Mouse (Mus musculus) midbrain, embryonic 16.5 days (tissue): ENCODE results near the gene Gm20388. TPM values are rescaled to one million over a fixed set of nuclear protein-coding genes. Genes with fewer than 3 reads are reported as not detected.

ENCODE experiments used
- ATAC-seq: fragments of 200-750 bp; cut with Nextera tagmentation; 2 replicates; pipeline ENCODE4 v1.8.0; 2017; ENCODE audit warnings: moderate TSS enrichment
- H3K27ac ChIP-seq: fragments of 300-500 bp; sonication (generic); 2 replicates; pipeline ENCODE4 v1.5.1; 2014; ENCODE audit warnings: mild to moderate bottlenecking, low read length, mixed read lengths
- H3K27me3 ChIP-seq: fragments of 300-500 bp; sonication (generic); 2 replicates; pipeline ENCODE4 v1.6.1; 2014; ENCODE audit warnings: low read depth, low read length, mixed read lengths; ENCODE audit not compliant: control insufficient read depth, insufficient read depth
- H3K36me3 ChIP-seq: fragments of 300-500 bp; sonication (generic); 2 replicates; pipeline ENCODE4 v1.6.1; 2014; ENCODE audit warnings: mild to moderate bottlenecking, low read length, moderate library complexity, mixed read lengths; ENCODE audit not compliant: control insufficient read depth, insufficient read depth
- H3K4me1 ChIP-seq: fragments of 300-500 bp; sonication (generic); 2 replicates; pipeline ENCODE4 v1.6.1; 2014; ENCODE audit warnings: mild to moderate bottlenecking, low read length, mixed read lengths; ENCODE audit not compliant: control insufficient read depth, insufficient read depth
- H3K4me2 ChIP-seq: fragments of 300-500 bp; sonication (generic); 2 replicates; pipeline ENCODE4 v1.6.1; 2014; ENCODE audit warnings: mild to moderate bottlenecking, low read length, mixed read lengths
- H3K4me3 ChIP-seq: fragments of 300-500 bp; sonication (generic); 2 replicates; pipeline ENCODE4 v1.5.1; 2014; ENCODE audit warnings: low read depth, mild to moderate bottlenecking, low read length, moderate library complexity, mixed read lengths
- H3K9ac ChIP-seq: fragments of 300-500 bp; sonication (generic); 2 replicates; pipeline ENCODE4 v1.6.1; 2014; ENCODE audit warnings: low read depth, low read length, mixed read lengths
- H3K9me3 ChIP-seq: fragments of 300-500 bp; sonication (generic); replicated peaks from 2 replicates; pipeline ENCODE4 v1.6.1; 2014; ENCODE audit warnings: mild to moderate bottlenecking, low read length, mixed read lengths; ENCODE audit not compliant: control insufficient read depth, poor library complexity, severe bottlenecking
- WGBS: fragments of 180-500 bp; shearing (Covaris S2); extraction: QIAGEN DNeasy Blood & Tissue Kit; methylation state at CpG from one replicate; pipeline ENCODE4 v1.1.7; 2014; 5-methylcytosine and 5-hydroxymethylcytosine counted together
- polyA plus RNA-seq: library from polyadenylated mRNA; unstranded; fragments of >200 nt; fragmentation: Nextera tagmentation; extraction: Ambion mirVana; gene quantifications from 2 replicates; pipeline ENCODE4 v1.2.1, GENCODE M21; 2015

Gm20388 gene
- polyA plus RNA-seq, 1 experiment from 2014 or later: 7.5 TPM

GRCm38 (mm10) chr8:122819776-122820175, 2909.1 kb downstream of the Gm20388 start:
- Histone ChIP-seq H3K4me1 (peaks cover 6% of the 10 kb centered on the region; the same call in 1 of the 2 replicates), H3K27me3 (no peaks in the 10 kb centered on the region), H3K4me3 (no peak overlapping the region), H3K9ac (no peak overlapping the region), H3K36me3 (no peaks in the 10 kb centered on the region), H3K9me3 (no peaks in the 10 kb centered on the region), H3K4me2 (no peak overlapping the region), H3K27ac (no peak overlapping the region)
- WGBS: 85% methylated on average over 11 of the region's 11 CpGs
- ATAC-seq: no peak

- Histone ChIP-seq H3K9ac (no peak overlapping the region), H3K9me3 (no peaks in the 10 kb centered on the region), H3K36me3 (no peaks in the 10 kb centered on the region), H3K27me3 (no peaks in the 10 kb centered on the region), H3K4me1 (no peaks in the 10 kb centered on the region; the same call in 1 of the 2 replicates), H3K27ac (no peak overlapping the region), H3K4me2 (no peak overlapping the region), H3K4me3 (no peak overlapping the region)
- WGBS: 44% methylated on average over 5 of the region's 5 CpGs
- no peak for ATAC-seq
These were observed 2913.9 kb downstream of the Gm20388 start for GRCm38 (mm10) chr8:122824571-122824970.

DNA sequence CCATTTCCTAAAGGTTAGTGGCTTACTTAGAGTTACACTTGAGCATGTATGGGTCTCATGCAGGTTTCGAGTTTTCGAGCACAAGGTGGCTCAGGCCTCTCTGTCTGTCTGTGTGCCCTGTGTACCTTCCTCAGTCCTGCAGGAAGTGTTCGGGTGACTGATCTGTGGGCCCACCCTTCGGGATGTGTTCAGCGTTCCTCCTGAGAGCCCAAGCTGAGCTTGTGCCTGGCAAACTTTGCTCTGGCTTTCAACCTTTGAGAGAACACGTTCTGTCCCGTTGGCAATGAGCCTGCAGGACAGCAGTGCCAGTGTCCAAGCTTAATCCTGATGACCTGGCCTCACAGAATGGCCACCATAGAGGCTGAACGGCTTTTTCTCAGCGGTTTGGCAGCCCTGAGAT, 2914.3 kb downstream of the Gm20388 start:
- H3K4me1 ChIP-seq: no peaks in the 10 kb centered on the region; the same call in 1 of the 2 replicates
- no peaks in the 10 kb centered on the region for H3K36me3 ChIP-seq
- H3K9me3 ChIP-seq: no peaks in the 10 kb centered on the region
- H3K4me3 ChIP-seq: no peak overlapping the region
- no peak overlapping the region for H3K27ac ChIP-seq
- no peak for ATAC-seq
- no peaks in the 10 kb centered on the region for H3K27me3 ChIP-seq
- no peak overlapping the region for H3K4me2 ChIP-seq
- WGBS: 65% methylated on average over 9 of the region's 9 CpGs
- no peak overlapping the region for H3K9ac ChIP-seq

GRCm38 (mm10) chr8:122825408-122825807, 2914.8 kb downstream of the Gm20388 start:
- Histone ChIP-seq H3K36me3 (no peaks in the 10 kb centered on the region), H3K4me2 (no peak overlapping the region), H3K4me3 (no peak overlapping the region), H3K9me3 (no peaks in the 10 kb centered on the region), H3K27me3 (no peaks in the 10 kb centered on the region), H3K9ac (no peak overlapping the region), H3K4me1 (peaks cover 2% of the 10 kb centered on the region), H3K27ac (no peak overlapping the region)
- no peak for ATAC-seq
- WGBS: 65% methylated on average over 8 of the region's 8 CpGs

DNA sequence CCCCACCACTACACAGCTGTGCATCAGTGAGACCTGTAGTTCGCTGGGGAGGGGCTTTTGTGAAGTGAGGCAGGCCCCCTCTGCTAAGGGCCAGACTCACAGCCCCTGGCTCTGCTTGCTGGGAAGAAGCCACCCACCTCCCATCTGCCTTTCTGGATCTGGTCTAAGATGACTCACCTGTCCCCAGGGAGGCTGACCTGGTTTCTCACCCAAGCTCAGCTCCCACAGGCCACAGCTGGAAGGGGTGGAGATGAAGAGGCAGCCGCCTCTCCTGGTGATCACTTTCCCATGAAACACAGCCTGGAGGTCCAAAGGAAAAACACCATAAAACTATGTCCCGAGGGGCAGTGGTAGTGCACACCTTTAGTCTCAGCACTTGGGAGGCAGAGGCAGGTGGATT, 2918.8 kb downstream of the Gm20388 start:
- 77% methylated on average over 3 of the region's 3 CpGs for WGBS
- Histone ChIP-seq H3K4me3 (no peak overlapping the region), H3K27ac (no peak overlapping the region), H3K27me3 (no peaks in the 10 kb centered on the region), H3K9ac (no peak overlapping the region), H3K36me3 (no peaks in the 10 kb centered on the region), H3K4me2 (no peak overlapping the region), H3K4me1 (peaks cover 2% of the 10 kb centered on the region), H3K9me3 (no peaks in the 10 kb centered on the region)
- no peak for ATAC-seq

DNA sequence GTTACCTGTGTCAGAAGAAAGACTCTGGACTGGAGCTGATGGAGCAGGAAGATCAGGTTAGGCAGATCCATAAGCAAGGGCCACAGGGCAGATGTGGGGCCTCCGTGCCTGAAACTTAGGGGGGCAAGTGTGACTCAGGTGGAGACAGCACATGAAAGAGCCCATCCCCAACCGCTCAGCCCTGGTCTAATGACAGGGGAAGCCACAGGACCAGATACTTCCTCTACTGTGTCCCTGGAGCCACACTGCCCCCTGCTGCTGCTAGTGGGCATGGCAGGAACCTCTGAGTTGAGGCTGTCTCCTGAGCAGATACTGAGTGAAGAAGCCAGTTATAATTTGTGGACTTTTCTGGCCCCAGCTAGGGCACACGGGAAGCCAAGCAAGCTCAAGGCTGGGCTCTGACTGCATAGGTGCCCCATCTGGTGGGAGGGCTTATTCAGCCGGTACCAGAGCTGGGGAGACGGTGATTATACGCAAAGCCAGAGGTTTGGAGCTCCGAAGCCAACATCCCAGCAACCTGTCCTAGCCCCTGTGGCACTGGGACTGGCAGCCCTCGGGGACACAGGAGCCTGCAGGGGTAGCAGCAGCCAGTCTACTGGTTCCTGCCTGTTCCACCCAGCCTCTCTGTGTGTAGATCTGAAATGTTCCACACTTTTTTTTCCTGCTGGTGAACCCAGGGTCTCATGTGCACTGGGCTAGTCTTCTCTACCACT, 2919.9 kb downstream of the Gm20388 start:
- H3K4me1 ChIP-seq: peaks cover 2% of the 10 kb centered on the region
- no peaks in the 10 kb centered on the region for H3K9me3 ChIP-seq
- no peaks in the 10 kb centered on the region for H3K36me3 ChIP-seq
- peak; percentile 87 for ATAC-seq
- H3K27me3 ChIP-seq: no peaks in the 10 kb centered on the region
- no peak overlapping the region for H3K27ac ChIP-seq
- WGBS: 50% methylated on average over 8 of the region's 8 CpGs
- no peak overlapping the region for H3K9ac ChIP-seq
- no peak overlapping the region for H3K4me3 ChIP-seq
- H3K4me2 ChIP-seq: no peak overlapping the region

DNA sequence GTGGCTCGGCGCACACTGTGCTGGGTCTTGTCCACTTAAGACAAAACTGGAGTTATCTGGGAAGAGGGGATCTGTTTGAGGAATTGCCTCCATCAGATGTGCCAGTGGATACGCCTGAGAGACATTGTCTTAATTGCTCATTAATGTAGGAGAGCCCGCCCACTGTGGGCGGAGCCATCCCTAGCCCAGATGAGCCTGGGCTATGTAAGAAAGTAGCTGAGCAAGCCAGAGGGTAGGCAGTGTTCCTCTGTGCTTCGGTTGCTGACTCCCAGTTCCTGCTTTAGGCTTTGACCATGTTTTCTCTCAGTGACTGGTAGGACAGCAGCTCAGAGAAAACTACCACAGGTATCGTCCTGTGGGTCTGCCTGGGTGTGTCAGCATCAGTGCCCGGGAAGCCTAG, 2923.8 kb downstream of the Gm20388 start:
- Histone ChIP-seq H3K9me3 (no peaks in the 10 kb centered on the region), H3K4me3 (no peak overlapping the region), H3K4me2 (no peak overlapping the region), H3K27ac (no peak overlapping the region), H3K4me1 (peaks cover 2% of the 10 kb centered on the region; the same call in 1 of the 2 replicates), H3K36me3 (no peaks in the 10 kb centered on the region), H3K9ac (no peak overlapping the region), H3K27me3 (no peaks in the 10 kb centered on the region)
- WGBS: 86% methylated on average over 8 of the region's 8 CpGs
- no peak for ATAC-seq

- H3K4me3 ChIP-seq: no peak overlapping the region
- H3K4me2 ChIP-seq: no peak overlapping the region
- no peak for ATAC-seq
- 27% methylated on average over 8 of the region's 8 CpGs for WGBS
- peaks cover 2% of the 10 kb centered on the region; the same call in 1 of the 2 replicates for H3K4me1 ChIP-seq
- no peaks in the 10 kb centered on the region for H3K27me3 ChIP-seq
- no peaks in the 10 kb centered on the region for H3K36me3 ChIP-seq
- no peak overlapping the region for H3K27ac ChIP-seq
- no peak overlapping the region for H3K9ac ChIP-seq
- H3K9me3 ChIP-seq: no peaks in the 10 kb centered on the region
These were observed 2924.3 kb downstream of the Gm20388 start for GRCm38 (mm10) chr8:122834971-122835370.

DNA sequence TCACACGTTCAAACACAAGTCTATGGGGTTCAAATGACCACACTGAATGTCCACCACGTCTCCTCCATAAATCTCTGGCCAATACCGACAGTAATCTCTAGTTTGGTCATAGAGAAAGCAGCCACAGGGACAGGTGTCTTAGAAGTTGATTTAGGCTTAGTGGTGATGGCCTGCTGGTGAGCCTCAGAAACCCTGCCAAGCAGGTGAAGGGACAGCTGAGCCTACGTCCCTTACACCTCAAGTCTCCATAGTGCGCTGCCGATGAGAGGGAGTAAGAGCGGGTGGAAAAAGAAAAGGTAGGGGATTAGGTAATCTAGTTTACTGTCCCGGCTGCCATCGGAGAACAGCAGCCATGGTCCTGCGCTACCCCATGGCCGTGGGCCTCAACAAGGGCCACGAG, 2925.6 kb downstream of the Gm20388 start:
- Histone ChIP-seq H3K27ac (no peak overlapping the region), H3K9me3 (no peaks in the 10 kb centered on the region), H3K36me3 (no peaks in the 10 kb centered on the region), H3K27me3 (no peaks in the 10 kb centered on the region), H3K4me3 (no peak overlapping the region), H3K4me2 (no peak overlapping the region), H3K9ac (no peak overlapping the region), H3K4me1 (no peaks in the 10 kb centered on the region)
- WGBS: 89% methylated on average over 12 of the region's 12 CpGs
- no peak for ATAC-seq
